Mouse (Mus musculus) ES-E14 (cell line): ENCODE results near the gene Micu2.

Source experiments
- CHD2 ChIP-seq: IDR thresholded peaks from 2 replicates; pipeline ENCODE4 v1.6.1; 2014; ENCODE audit warnings: mild to moderate bottlenecking, low read depth, low read length, inconsistent platforms
- HCFC1 ChIP-seq: IDR thresholded peaks from 2 replicates; pipeline ENCODE4 v1.6.1; 2012; ENCODE audit warnings: low read length, inconsistent platforms, borderline replicate concordance; ENCODE audit not compliant: insufficient read depth
- ZC3H11A ChIP-seq: IDR thresholded peaks from 2 replicates; pipeline ENCODE4 v1.6.1; 2012; ENCODE audit warnings: low read depth, mild to moderate bottlenecking, inconsistent platforms, low read length, borderline replicate concordance

- TF ChIP-seq HCFC1 (no peak), CHD2 (no peak), ZC3H11A (no peak)
Measured at GRCm38 (mm10) chr14:57967080-57967797, 31.8 kb downstream of the Micu2 start.
